Comparison of ENCODE assay signal across 12 mouse cellular contexts in genomic region chr1:51509776-51510175, GRCm38 (mm10). TPM values are rescaled to one million over a fixed set of nuclear protein-coding genes. Genes with fewer than 3 reads are reported as not detected.
DNase-seq lines count a peak whose midpoint lies in the region; ATAC-seq and TF ChIP-seq lines count a peak whose summit lies in the region.
"Had no signal": no experiment of that assay in that cellular context is flagged by ENCODE, and none has a peak within 500 bp of the region (broad histone marks: within the 10 kb centered on the region; RNA-seq: fewer than 3 reads in every experiment).

No protein-coding gene starts in this region.

- no peaks in the 10 kb centered on the region for H3K27me3 ChIP-seq in heart, embryonic 12.5 days (replicated peaks)
- H3K27me3 ChIP-seq in heart, adult 2 months (ENCODE audit: control insufficient read depth, insufficient read depth, low read length) = no peaks in the 10 kb centered on the region
- no peaks in the 10 kb centered on the region for H3K27me3 ChIP-seq in liver, adult 2 months (ENCODE audit: control insufficient read depth, insufficient read depth, low read length)
- H3K27me3 ChIP-seq in intestine, postnatal 0 days (replicated peaks; ENCODE audit: control insufficient read depth, insufficient read depth, low read length) = no peaks in the 10 kb centered on the region
- H3K27me3 ChIP-seq: limb, embryonic 15.5 days had no signal

- H3K79me2 ChIP-seq in heart, adult 2 months (replicated peaks; ENCODE audit: control insufficient read depth, insufficient read depth, low read length) = no peaks in the 10 kb centered on the region
- H3K79me2 ChIP-seq in liver, adult 2 months (ENCODE audit: control insufficient read depth, insufficient read depth, low read length) = no peaks in the 10 kb centered on the region

- no peak overlapping the region for H3K4me3 ChIP-seq in heart, embryonic 12.5 days
- no peak overlapping the region for H3K4me3 ChIP-seq in heart, adult 2 months
- H3K4me3 ChIP-seq in liver, adult 2 months (ENCODE audit: insufficient read depth, low read depth, low read length) = no peak overlapping the region
- H3K4me3 ChIP-seq in intestine, postnatal 0 days (ENCODE audit: low read depth, low read length) = no peak overlapping the region
- H3K4me3 ChIP-seq: erythroblast, embryonic 14.5 days; left cerebral cortex, adult 2 months; limb, embryonic 15.5 days had no signal

- no peak for TF ChIP-seq CTCF in heart, adult 2 months (IDR thresholded peaks at IDR 0.05)
- no peak for TF ChIP-seq CTCF in liver, adult 2 months (IDR thresholded peaks at IDR 0.05; ENCODE audit: low read depth, low read length)
- TF ChIP-seq CTCF in intestine, postnatal 0 days (IDR thresholded peaks at IDR 0.05; ENCODE audit: low read depth) = no peak

- intact Hi-C loops in heart, adult 2 months (cut with DNase I) = no loop called here

- TF ChIP-seq EP300 in heart, adult 2 months (IDR thresholded peaks at IDR 0.05; ENCODE audit: insufficient read depth, low read depth, low read length) = no peak

- ATAC-seq in heart, embryonic 12.5 days (ENCODE audit: insufficient number of reproducible peaks, low FRiP score) = no peak
- ATAC-seq in intestine, postnatal 0 days = peak; percentile 61
- ATAC-seq in megakaryocyte progenitor cell, adult 5-6 weeks (replicated peaks; ENCODE audit: poor library complexity) = no peak

- DNase-seq in heart, adult 2 months = no peak
- no peak for DNase-seq in liver, adult 2 months (ENCODE audit: extremely low read depth, low read depth, low spot score)
- no peak for DNase-seq in liver
- peak; percentile 34 for DNase-seq in brain, adult 2 months (ENCODE audit: low read depth, low spot score)
- no peak for DNase-seq in layer of hippocampus, adult 8-10 months (ENCODE audit: low spot score in 2 of 2)
- DNase-seq: adrenal gland, postnatal 10 days had no signal

- no peak overlapping the region for H3K4me2 ChIP-seq in heart, embryonic 12.5 days
- H3K4me2 ChIP-seq in intestine, postnatal 0 days (replicated peaks; ENCODE audit: low read depth) = no peak overlapping the region
- H3K4me2 ChIP-seq: limb, embryonic 15.5 days had no signal

- peaks cover 35% of the 10 kb centered on the region for H3K4me1 ChIP-seq in heart, embryonic 12.5 days (replicated peaks)
- peaks cover 4% of the 10 kb centered on the region for H3K4me1 ChIP-seq in heart, adult 2 months (ENCODE audit: control insufficient read depth, insufficient read depth, low read length)
- peaks cover 27% of the 10 kb centered on the region for H3K4me1 ChIP-seq in liver, adult 2 months (ENCODE audit: control insufficient read depth, insufficient read depth, low read length)
- H3K4me1 ChIP-seq in intestine, postnatal 0 days (replicated peaks; ENCODE audit: control insufficient read depth, insufficient read depth, low read length) = no peaks in the 10 kb centered on the region
- H3K4me1 ChIP-seq: limb, embryonic 15.5 days had no signal

- no peaks in the 10 kb centered on the region for H3K36me3 ChIP-seq in heart, embryonic 12.5 days
- H3K36me3 ChIP-seq in heart, adult 2 months (ENCODE audit: control insufficient read depth, insufficient read depth, low read length) = no peaks in the 10 kb centered on the region; the same call in 1 of the 2 replicates
- no peaks in the 10 kb centered on the region for H3K36me3 ChIP-seq in liver, adult 2 months (ENCODE audit: control insufficient read depth, insufficient read depth, low read length)
- H3K36me3 ChIP-seq in intestine, postnatal 0 days (ENCODE audit: control insufficient read depth, insufficient read depth) = no peaks in the 10 kb centered on the region
- H3K36me3 ChIP-seq: limb, embryonic 15.5 days had no signal

- H3K9me3 ChIP-seq in heart, embryonic 12.5 days (replicated peaks) = no peaks in the 10 kb centered on the region
- H3K9me3 ChIP-seq in intestine, postnatal 0 days (ENCODE audit: control insufficient read depth) = no peaks in the 10 kb centered on the region
- H3K9me3 ChIP-seq: limb, embryonic 15.5 days had no signal

- no peak overlapping the region for H3K9ac ChIP-seq in heart, embryonic 12.5 days
- H3K9ac ChIP-seq in heart, adult 2 months (ENCODE audit: low read depth, low read length) = no peak overlapping the region
- no peak overlapping the region for H3K9ac ChIP-seq in liver, adult 2 months (ENCODE audit: low read depth, low read length)
- H3K9ac ChIP-seq in intestine, postnatal 0 days (ENCODE audit: low read depth, low read length) = no peak overlapping the region
- H3K9ac ChIP-seq: limb, embryonic 15.5 days had no signal

- TF ChIP-seq POLR2A in heart, adult 2 months (IDR thresholded peaks at IDR 0.05; ENCODE audit: insufficient read depth, low read depth, low read length) = no peak
- TF ChIP-seq POLR2A in liver, adult 2 months (IDR thresholded peaks at IDR 0.05; ENCODE audit: extremely low read depth, insufficient read depth, low read length) = no peak

- peak overlapping the region; percentile 70 for H3K27ac ChIP-seq in heart, embryonic 12.5 days (ENCODE audit: poor library complexity, severe bottlenecking)
- H3K27ac ChIP-seq in heart, adult 2 months = no peak overlapping the region
- H3K27ac ChIP-seq in liver, adult 2 months (replicated peaks; ENCODE audit: insufficient read depth, low read depth, low read length) = peak overlapping the region; percentile 43; the same call in 1 of the 2 replicates
- peak overlapping the region; percentile 70 for H3K27ac ChIP-seq in intestine, postnatal 0 days (ENCODE audit: low read depth, low read length)
- H3K27ac ChIP-seq: left cerebral cortex, adult 2 months; limb, embryonic 15.5 days had no signal

- WGBS in heart, embryonic 12.5 days = 76% methylated on average over 8 of the region's 8 CpGs
- WGBS in heart, adult 2 months = 77% methylated on average over 8 of the region's 8 CpGs
- 87% methylated on average over 8 of the region's 8 CpGs for WGBS in liver, adult 2 months
- WGBS in intestine, postnatal 0 days = 40% methylated on average over 8 of the region's 8 CpGs

RNA-seq across cellular contexts. Expression of gene Nabp1, which starts 31.6 kb away (rescaled TPM):
- polyA plus RNA-seq in heart, embryonic 12.5 days (2016; fragmentation: Nextera tagmentation; extraction: Ambion mirVana) = 17.6 and 17.7 TPM in 2 replicates
- 10 to 100 TPM; 31.0 to 40.4 TPM for total RNA-seq in heart, adult 2 months (2021)
- polyA plus RNA-seq in heart, adult 2 months (2012; rRNA removed) = 27.0 and 30.1 TPM in 2 replicates
- total RNA-seq in liver, adult 2 months (2014; rRNA removed) = 17.1 and 25.5 TPM in 2 replicates
- 5.0 and 5.7 TPM in 2 replicates for polyA plus RNA-seq in liver, adult 2 months (2012; rRNA removed)
- polyA plus RNA-seq in intestine, postnatal 0 days (2015; fragmentation: Nextera tagmentation; extraction: Ambion mirVana) = 14.9 and 15.7 TPM in 2 replicates
- total RNA-seq in layer of hippocampus, adult 8-10 months (2022) = 10 to 100 TPM; 15.1 to 22.9 (median 20.5) TPM
- total RNA-seq in megakaryocyte progenitor cell, adult 5-6 weeks (2015) = 14.9 and 16.0 TPM in 2 replicates
- 27.5 and 28.3 TPM in 2 replicates for total RNA-seq in megakaryocyte progenitor cell, adult 5-6 weeks (2017)
